Mouse (Mus musculus): ENCODE results near the gene AC124108.1.

Gene AC124108.1

DNA sequence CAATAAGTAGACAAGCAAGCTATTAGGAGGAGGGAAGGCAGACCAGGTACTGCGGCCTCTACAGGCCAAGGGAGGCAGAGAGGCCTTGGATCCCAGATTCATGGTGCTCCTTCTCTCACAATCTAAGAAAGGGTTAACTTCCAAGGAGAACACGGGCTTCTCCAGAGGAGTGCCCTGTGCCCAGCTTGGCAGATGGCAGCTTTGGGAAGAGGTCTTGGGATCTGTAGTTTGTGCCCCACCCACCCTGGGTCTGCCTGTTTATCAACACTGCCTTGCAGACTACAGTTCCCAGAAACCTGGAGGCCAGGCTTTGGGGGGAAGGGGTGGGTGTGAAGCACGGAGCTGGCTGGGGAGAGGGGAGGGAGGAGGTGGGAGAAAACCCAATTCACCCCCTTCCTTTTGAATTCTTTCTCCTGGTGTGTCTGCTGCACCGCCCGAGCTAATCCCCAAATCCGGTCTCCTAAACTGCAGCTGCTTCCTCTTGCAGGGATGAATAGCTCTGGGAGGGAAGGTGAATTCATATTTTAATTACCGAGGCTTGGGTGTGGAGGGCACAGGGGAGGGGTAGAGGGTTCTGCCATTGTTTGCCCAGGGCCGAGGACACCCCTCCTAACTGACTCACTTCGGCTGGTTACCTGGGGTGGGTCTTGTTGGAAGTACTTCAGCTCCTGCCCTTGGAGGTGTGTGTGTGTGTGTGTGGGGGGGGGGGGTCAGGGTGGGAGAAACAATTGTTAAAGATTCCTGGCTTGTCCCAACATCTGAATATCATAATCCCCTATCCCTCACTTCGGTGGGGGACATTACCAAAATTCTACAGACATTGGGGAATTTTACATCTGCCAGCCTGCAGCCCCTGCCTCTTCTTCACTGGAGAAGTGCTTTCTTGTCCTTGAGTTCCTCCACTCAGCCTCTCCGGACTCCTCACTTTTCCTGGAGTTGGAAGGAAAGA lies 9.6 kb downstream of the AC124108.1 start:
- DNase-seq (ENCODE audit: low read depth, low spot score) = peak; percentile 98

DNA sequence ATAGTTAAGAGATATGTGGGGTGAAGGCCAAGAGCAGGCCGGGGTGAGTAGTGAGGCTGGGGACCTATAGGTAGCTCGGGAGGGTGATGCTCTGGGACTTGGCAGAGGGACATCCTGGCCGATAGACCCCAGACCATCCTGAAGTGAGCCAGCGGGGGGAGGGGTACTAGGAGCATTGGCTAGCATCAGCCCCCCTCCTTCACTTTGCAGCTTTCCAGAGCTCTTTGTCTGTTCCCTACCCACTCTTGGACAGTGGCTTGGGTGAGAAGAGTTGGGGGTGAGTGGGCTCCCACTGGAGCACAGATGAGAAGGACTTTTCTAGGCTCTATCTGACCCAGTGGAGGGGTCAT lies 10.2 kb downstream of the AC124108.1 start:
- no peak for DNase-seq (ENCODE audit: low read depth, low spot score)

DNA sequence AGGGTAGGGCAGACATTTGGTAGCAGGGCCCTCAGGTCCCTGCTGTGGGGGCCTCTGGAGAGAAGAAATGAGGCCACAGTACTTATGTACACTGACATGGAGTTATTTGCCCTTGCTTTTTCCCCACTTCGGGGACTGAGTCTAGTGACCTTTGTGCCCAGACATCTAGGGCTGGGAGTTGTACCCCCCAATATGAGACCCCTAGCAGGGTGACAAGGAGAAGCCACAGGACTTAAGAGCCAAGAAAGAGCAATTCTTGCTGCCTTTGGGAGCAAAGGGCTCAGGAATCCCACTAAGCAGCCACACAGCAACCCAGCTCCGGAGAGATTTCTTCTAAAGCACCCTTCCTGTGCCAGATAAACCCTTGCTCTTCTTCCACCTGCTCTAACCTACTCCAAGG lies 10.7 kb downstream of the AC124108.1 start:
- no peak for DNase-seq (ENCODE audit: low read depth, low spot score)

DNA sequence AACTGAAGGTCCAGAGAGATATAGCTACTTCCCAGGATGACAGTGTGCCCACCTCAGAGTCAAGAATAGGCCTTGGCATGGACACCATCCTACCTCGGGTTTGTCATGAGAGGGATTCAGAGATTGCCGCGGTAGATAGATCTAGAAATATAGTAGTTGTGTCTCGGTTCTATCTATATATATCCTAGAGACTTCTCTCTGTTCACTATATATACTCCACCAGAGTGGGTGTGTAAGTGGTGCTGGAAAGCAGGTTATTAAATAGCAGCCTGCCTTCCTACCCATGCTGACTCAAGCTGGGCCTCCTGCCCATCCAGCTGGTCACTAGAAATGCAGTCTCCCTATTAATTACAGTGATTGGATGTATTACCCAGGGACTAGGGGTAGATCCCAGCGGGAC lies 11.5 kb downstream of the AC124108.1 start:
- peak; percentile 83 for DNase-seq (ENCODE audit: low read depth, low spot score)

GRCm38 (mm10) chr1:132205958-132206357 lies 14.7 kb downstream of the AC124108.1 start:
- no peak for DNase-seq (ENCODE audit: low read depth, low spot score)

DNA sequence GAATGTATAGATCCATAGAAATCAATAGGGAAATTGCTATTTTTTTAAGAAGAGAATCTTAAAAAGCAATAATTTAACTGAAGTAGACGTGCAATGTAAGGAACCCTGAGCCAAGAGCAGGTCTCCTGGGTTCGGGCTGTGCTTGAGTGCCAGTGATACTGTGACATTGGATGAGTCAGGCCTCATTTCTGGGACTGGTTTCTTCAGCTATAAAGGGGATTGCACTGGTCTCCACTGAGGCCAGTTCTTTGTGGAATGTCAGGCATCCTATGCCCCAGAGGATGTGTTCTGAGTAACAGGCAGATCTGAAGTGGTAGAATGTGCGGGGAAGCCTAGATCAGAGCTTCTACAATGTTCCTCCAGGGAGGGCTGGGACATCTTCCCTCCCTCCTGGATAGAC lies 15.6 kb downstream of the AC124108.1 start:
- DNase-seq (ENCODE audit: low read depth, low spot score) = no peak

GRCm38 (mm10) chr1:132208154-132208553 lies 16.9 kb downstream of the AC124108.1 start:
- peak; percentile 96 for DNase-seq (ENCODE audit: low read depth, low spot score)

DNA sequence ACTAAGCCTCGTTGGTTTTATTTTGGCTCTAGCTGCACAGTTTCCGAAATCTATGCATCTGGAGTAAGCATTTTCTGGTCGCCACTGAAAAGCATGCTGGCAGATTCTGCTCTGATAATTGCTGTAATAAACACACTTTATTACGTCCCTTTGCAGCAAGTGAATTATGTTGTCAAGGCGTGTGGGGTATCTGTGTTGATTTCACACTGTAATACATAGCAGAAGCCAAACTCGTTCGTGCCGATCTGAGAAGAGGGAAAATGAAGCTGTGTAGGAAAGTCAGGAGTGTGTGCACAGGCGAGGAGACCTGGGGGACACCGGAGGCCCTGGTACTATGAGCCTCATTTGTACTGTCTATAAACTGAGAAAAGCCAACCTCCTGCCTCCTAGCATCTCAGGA lies 18.1 kb downstream of the AC124108.1 start:
- DNase-seq (ENCODE audit: low read depth, low spot score) = no peak

GRCm38 (mm10) chr1:132210922-132211321 lies 19.7 kb downstream of the AC124108.1 start:
- DNase-seq (ENCODE audit: low read depth, low spot score) = peak; percentile 85

GRCm38 (mm10) chr1:132211672-132212071 lies 20.4 kb downstream of the AC124108.1 start:
- no peak for DNase-seq (ENCODE audit: low read depth, low spot score)

GRCm38 (mm10) chr1:132212218-132212617 lies 21.0 kb downstream of the AC124108.1 start:
- peak; percentile 90 for DNase-seq (ENCODE audit: low read depth, low spot score)

DNA sequence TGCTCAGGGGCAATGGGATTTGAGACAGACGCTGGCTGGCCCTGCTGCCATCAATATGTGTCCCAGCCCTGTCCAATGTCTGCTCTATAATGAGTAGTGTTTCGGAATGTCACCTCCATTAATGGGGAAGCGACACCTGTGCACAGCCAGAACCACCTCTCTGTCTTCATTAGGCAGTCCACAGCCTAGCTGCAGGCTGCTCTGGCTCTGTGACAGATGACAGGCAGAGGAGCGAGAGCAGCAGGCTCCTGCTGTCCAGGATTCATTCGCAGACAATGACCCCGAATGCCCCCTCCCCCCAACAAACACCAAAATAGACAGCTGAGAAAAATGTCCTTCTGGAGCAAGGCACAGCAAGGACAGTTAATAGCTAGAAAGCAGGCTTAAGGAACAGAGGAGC lies 21.8 kb downstream of the AC124108.1 start:
- DNase-seq (ENCODE audit: low read depth, low spot score) = peak; percentile 75

DNA sequence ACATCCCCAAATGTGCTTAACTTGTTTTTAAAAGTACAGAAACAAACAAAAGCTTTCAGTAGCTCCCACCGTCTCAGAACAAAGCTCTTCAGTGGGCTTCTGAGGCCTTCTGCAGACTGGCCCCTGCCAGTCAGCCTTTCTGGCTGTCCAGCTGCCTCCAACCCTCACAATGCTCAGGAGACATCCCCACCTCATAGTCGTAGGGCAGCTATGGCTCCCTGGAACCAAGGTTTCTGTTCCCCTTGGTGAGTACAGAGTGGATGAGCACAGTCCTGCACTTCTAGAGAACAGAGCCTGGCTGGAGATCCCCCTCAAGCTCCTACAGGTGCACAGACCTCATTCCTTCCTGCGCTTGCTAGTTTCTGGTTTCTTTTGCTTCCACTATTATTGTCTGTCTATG lies 25.0 kb downstream of the AC124108.1 start:
- no peak for DNase-seq (ENCODE audit: low read depth, low spot score)

- DNase-seq (ENCODE audit: low read depth, low spot score) = no peak
These were observed 30.4 kb downstream of the AC124108.1 start for GRCm38 (mm10) chr1:132221627-132222026.

- DNase-seq (ENCODE audit: low read depth, low spot score) = peak; percentile 67
These were observed 30.9 kb downstream of the AC124108.1 start for GRCm38 (mm10) chr1:132222166-132222565.

DNA sequence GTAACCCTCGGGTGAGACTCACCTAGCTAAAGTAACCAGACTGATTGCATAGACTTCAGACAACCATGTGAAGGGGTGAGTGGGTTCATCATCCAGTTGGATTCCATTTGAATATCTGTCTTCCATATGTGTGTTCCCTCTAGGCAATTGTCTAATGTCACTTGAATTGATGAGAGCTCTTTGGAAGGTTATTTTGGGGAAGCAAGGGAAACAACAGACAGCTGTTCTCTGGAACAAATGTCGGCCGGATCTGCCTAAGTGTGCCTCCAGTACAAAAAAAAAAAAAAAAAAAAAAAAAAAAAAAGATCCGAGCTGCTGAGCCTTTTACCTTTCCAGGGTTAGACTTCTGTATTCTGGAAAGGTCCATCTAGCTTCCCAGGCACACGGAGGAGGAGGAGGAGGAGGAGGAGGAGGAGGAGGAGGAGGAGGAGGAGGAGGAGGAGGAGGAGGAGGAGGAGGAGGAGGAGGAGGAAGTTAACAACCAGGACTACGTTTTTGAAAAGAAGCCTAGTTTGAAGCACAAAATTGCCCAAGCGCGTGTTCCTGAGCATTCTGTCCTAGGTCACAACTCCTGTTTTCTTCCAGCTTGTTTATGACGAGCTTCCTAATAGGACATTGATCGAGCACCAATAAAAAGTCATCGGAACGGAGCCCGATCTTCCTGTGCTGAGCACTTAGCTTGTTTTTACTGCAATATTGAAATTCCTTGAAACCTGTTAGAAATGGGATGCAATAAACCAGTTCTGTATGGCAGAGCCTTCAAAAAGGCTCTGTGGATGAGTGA lies 35.2 kb downstream of the AC124108.1 start:
- DNase-seq (ENCODE audit: low read depth, low spot score) = peak; percentile 46

DNA sequence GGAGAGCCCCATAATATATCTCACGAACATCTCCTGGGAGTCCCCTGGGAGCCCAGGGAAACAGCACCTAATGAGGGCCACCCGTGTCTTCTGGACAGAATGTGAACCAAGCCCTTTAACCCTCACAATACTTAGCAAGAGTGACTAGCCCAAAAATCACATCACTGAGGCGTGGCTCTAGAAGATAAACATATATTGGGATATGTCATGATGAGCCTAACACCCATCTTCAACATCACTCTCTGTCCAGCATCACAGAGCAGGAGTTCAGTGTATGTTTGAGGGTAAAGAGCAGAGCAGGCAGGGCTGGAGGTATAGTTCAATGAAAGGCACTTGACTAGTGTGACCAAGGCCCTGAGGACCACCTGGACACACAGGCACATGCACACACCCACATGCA lies 38.4 kb downstream of the AC124108.1 start, which contains the start of gene Gm10188:
Gm10188 (minus strand) TSS at position 101 of the 400 bp plus-strand sequence.
- no peak for DNase-seq (ENCODE audit: low read depth, low spot score)

DNA sequence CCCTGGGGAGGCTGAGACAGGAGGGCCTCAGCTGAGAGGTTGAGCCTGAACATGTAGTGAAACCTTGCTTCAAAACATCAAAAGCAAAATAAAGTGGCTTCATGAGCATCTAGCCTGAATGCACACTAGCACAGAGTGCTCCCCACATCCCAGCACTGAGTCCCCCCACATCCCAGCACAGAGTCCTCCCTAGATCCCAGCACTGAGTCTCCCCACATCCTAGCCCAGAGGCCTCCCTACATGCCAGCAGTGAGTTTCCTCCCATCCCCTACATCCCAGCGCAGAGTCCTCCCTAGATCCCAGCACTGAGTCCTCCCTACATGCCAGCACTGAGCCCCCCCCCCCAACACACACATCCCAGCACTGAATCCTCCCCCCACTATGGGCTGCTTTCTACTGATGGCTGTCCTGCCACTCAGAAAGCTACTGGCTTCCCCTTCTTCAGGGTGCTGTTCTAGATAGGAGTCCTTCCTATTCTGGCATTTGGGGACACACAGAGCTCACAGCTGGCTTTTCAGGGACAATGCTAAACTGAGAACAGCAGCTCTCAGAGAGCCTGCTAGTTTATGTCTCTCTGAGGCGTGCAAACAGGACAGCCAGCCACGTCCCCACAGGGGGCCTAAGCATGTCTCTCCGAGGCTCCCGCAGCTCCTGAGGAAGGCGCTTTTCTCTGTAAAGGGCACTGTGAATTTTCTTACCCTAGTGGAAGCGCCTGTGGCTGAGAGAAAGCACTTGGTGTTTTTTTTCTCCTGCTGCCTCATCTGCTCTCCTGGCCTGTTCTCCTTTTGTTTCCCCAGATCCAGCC lies 40.4 kb downstream of the AC124108.1 start:
- DNase-seq (ENCODE audit: low read depth, low spot score) = no peak

DNA sequence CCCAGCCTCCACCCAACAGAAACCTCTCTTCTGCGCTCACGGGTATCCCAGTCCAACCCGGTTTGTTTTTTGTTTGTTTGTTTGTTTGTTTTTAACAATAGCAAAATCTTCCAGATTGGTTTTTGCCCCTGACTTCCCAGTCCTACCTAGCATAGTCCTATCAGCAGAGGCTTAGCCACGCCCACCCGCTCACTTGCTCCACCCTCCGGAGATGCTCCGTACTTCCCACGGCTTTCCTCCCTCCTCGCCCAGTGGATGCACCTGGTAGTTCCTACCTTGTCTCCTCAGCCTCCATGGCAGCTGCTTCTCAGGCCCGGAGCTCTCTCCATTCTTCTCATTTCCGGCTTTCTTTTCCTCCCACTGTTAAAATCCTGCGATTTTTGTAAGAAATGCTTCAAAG lies 42.3 kb downstream of the AC124108.1 start:
- peak; percentile 56 for DNase-seq (ENCODE audit: low read depth, low spot score)

- DNase-seq (ENCODE audit: low read depth, low spot score) = no peak
These were observed 43.6 kb downstream of the AC124108.1 start for GRCm38 (mm10) chr1:132234757-132235273.

- peak; percentile 79 for DNase-seq (ENCODE audit: low read depth, low spot score)
These were observed 46.4 kb downstream of the AC124108.1 start for GRCm38 (mm10) chr1:132237585-132238159.

Measured in brain, adult 2 months (tissue).